Mouse (Mus musculus): ENCODE data around the gene Umod.

DNA sequence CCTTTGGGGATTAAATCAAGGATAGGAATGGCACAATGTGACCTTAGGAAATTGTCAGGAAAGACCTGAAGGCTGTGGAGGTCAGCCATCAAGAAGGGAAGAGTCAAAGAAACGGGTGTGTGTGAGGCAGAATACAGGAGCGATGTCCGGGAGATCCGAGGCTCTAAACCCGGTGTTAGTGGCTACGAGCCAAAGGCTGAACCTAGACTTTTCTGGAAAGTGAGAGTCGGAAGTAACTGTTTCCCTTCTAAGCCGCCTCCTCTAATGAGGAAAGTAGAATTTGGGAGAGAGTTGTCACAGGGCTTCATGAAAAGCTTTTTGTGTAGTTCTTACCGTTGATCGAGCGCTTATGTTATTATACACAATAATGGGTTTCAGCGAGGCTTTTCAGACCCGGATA is 47.4 kb upstream of the Umod start:
- TF ChIP-seq CTCF (IDR thresholded peaks at IDR 0.05; ENCODE audit: borderline replicate concordance, extremely low read depth, insufficient read depth, insufficient read length) (no peak), POLR2A (IDR thresholded peaks at IDR 0.05; ENCODE audit: borderline replicate concordance, extremely low read depth, insufficient read depth, insufficient read length, poor library complexity, severe bottlenecking) (no peak)
